Comparison of ENCODE assay signal across 8 mouse cellular contexts in the genomic region with DNA sequence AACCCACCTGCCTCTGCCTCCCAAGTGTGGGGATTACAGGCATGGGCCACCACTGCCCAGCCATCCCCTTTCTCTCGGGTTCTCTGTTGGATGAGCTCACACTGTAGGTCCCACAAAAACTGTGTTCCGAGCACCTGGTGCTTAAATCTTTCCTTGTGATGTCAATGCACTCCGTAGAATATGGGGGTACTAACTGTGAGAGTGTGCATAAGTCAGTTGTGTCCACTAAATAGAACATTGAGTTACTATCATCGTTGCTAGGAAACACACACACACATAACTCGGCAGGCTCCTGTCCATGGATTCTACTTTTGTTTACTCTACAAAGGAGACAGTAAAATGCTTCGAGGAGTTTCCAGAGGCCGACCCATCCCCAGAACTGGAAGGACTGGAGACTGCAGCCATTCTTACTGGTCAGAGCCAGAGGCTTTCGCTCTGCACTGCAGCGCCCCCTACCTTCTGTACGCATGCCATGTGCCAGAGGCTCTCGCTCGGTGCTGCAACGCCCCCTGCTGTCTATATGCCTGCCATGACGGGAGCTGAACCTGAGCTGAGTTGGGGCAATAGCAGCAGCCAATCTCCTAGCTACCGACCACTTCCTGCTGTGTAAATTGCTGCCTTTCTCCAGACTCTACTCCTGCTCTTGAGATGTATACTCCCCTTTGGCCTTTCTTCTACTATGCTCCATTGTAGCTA. TPM values are rescaled to one million over a fixed set of nuclear protein-coding genes. Genes with fewer than 3 reads are reported as not detected.
DNase-seq lines count a peak whose midpoint lies in the region; ATAC-seq and TF ChIP-seq lines count a peak whose summit lies in the region.

No protein-coding gene starts in this region.

- peak; percentile 83 for ATAC-seq in forebrain, embryonic 12.5 days (ENCODE audit: low FRiP score)
- peak; percentile 93 for ATAC-seq in heart, postnatal 0 days (ENCODE audit: insufficient read depth, low read depth)
- ATAC-seq in liver, embryonic 15.5 days (ENCODE audit: insufficient read depth) = peak; percentile 69
- ATAC-seq in neural tube, embryonic 12.5 days (ENCODE audit: low FRiP score, low read depth) = peak; percentile 77
- peak; percentile 92 for ATAC-seq in stomach, postnatal 0 days (ENCODE audit: low FRiP score, low TSS enrichment)

- TF ChIP-seq POLR2A in CH12.LX (IDR thresholded peaks at IDR 0.05; ENCODE audit: low read depth, low read length) = peak; percentile 37

- no peak overlapping the region; the same call in 1 of the 2 replicates for H3K4me2 ChIP-seq in CH12.LX (ENCODE audit: insufficient read depth, low read depth, poor library complexity, severe bottlenecking)
- no peak overlapping the region for H3K4me2 ChIP-seq in forebrain, embryonic 12.5 days
- H3K4me2 ChIP-seq in heart, postnatal 0 days (ENCODE audit: low read depth, low read length) = no peak overlapping the region
- no peak overlapping the region for H3K4me2 ChIP-seq in liver, embryonic 15.5 days
- H3K4me2 ChIP-seq in neural tube, embryonic 12.5 days (replicated peaks) = no peak overlapping the region
- no peak overlapping the region for H3K4me2 ChIP-seq in stomach, postnatal 0 days (replicated peaks; ENCODE audit: low read depth)

- H3K9ac ChIP-seq in CH12.LX (ENCODE audit: insufficient read depth, low read depth) = 0 out of 2 replicates have a peak overlapping the region, but pooled peaks have one; percentile 8
- no peak overlapping the region for H3K9ac ChIP-seq in forebrain, embryonic 12.5 days
- H3K9ac ChIP-seq in heart, postnatal 0 days (replicated peaks; ENCODE audit: low read depth, low read length) = no peak overlapping the region
- H3K9ac ChIP-seq in liver, embryonic 15.5 days = no peak overlapping the region
- no peak overlapping the region for H3K9ac ChIP-seq in neural tube, embryonic 12.5 days
- no peak overlapping the region; the same call in 1 of the 2 replicates for H3K9ac ChIP-seq in stomach, postnatal 0 days (ENCODE audit: low read length)

- no peaks in the 10 kb centered on the region for H3K79me2 ChIP-seq in CH12.LX (replicated peaks; ENCODE audit: control insufficient read depth, extremely low read depth, insufficient read depth, poor library complexity, severe bottlenecking)

- peaks cover 6 to 14% of the 10 kb centered on the region in 2 experiments for H3K36me3 ChIP-seq in CH12.LX (replicated peaks in 1 of 2; ENCODE audit: control insufficient read depth in 1 of 2, insufficient read depth in 1 of 2, low read length in 1 of 2)
- peaks cover 11% of the 10 kb centered on the region for H3K36me3 ChIP-seq in forebrain, embryonic 12.5 days (replicated peaks)
- H3K36me3 ChIP-seq in heart, postnatal 0 days (replicated peaks; ENCODE audit: control insufficient read depth, insufficient read depth, low read length) = 0 out of 2 replicates have a peak, but pooled peaks cover 8% of the 10 kb centered on the region
- H3K36me3 ChIP-seq in liver, embryonic 15.5 days (replicated peaks) = 0 out of 2 replicates have a peak, but pooled peaks cover 3% of the 10 kb centered on the region
- H3K36me3 ChIP-seq in neural tube, embryonic 12.5 days = peaks cover 10% of the 10 kb centered on the region
- no peaks in the 10 kb centered on the region; the same call in 1 of the 2 replicates for H3K36me3 ChIP-seq in stomach, postnatal 0 days (ENCODE audit: control insufficient read depth, insufficient read depth, low read length)

- no peaks in the 10 kb centered on the region for H3K27me3 ChIP-seq in CH12.LX (replicated peaks)
- H3K27me3 ChIP-seq in forebrain, embryonic 12.5 days = no peaks in the 10 kb centered on the region; the same call in 1 of the 2 replicates
- no peaks in the 10 kb centered on the region for H3K27me3 ChIP-seq in heart, postnatal 0 days (ENCODE audit: control insufficient read depth, insufficient read depth, low read length)
- H3K27me3 ChIP-seq in liver, embryonic 15.5 days = peaks cover 8% of the 10 kb centered on the region; the same call in 1 of the 2 replicates
- H3K27me3 ChIP-seq in neural tube, embryonic 12.5 days (replicated peaks) = no peaks in the 10 kb centered on the region
- H3K27me3 ChIP-seq in stomach, postnatal 0 days (ENCODE audit: control insufficient read depth, insufficient read depth, low read length) = no peaks in the 10 kb centered on the region

- peak; percentile 29; the same call in 1 of the 2 replicates for TF ChIP-seq EP300 in CH12.LX (IDR thresholded peaks at IDR 0.05; ENCODE audit: low read length)
- no peak for TF ChIP-seq EP300 in heart, postnatal 0 days (IDR thresholded peaks at IDR 0.05; ENCODE audit: low read depth)
- no peak for TF ChIP-seq EP300 in stomach, postnatal 0 days (optimal IDR thresholded peaks at IDR 0.05)

- TF ChIP-seq CTCF in CH12.LX (conservative IDR thresholded peaks at IDR 0.05 in 1 of 2, IDR thresholded peaks at IDR 0.05 in 1 of 2; ENCODE audit: low read depth in 2 of 2, low read length in 2 of 2) = peak; percentile 99 to 100
- TF ChIP-seq CTCF in heart, postnatal 0 days (IDR thresholded peaks at IDR 0.05; ENCODE audit: low read depth) = peak; percentile 100
- peak; percentile 100 for TF ChIP-seq CTCF in stomach, postnatal 0 days (IDR thresholded peaks at IDR 0.05; ENCODE audit: low read depth)

- no peak overlapping the region for H3K27ac ChIP-seq in CH12.LX (ENCODE audit: insufficient read depth, low read depth)
- no peak overlapping the region for H3K27ac ChIP-seq in forebrain, embryonic 12.5 days
- H3K27ac ChIP-seq in heart, postnatal 0 days (ENCODE audit: low read depth) = no peak overlapping the region
- H3K27ac ChIP-seq in liver, embryonic 15.5 days (replicated peaks) = no peak overlapping the region
- no peak overlapping the region for H3K27ac ChIP-seq in neural tube, embryonic 12.5 days
- H3K27ac ChIP-seq in stomach, postnatal 0 days (replicated peaks) = no peak overlapping the region

- TF ChIP-seq RAD21 in CH12.LX (IDR thresholded peaks at IDR 0.05; ENCODE audit: low read depth, low read length) = no peak; the same call in none of the 2 replicates

- peak; percentile 98 for DNase-seq in CH12.LX (ENCODE audit: extremely low read depth)
- peak; percentile 89 for DNase-seq in c-Kit-positive CD71-positive TER-119-negative erythroid progenitor cells, embryonic 14.5 days (ENCODE audit: low read depth)
- DNase-seq in heart, postnatal 0 days (ENCODE audit: low spot score) = peak; percentile 88
- DNase-seq in kidney, postnatal 36 days = peak; percentile 93 to 99
- DNase-seq in stomach, postnatal 0 days (ENCODE audit: low spot score) = peak; percentile 96

- 32% methylated on average over 15 of the region's 15 CpGs for WGBS in forebrain, embryonic 12.5 days
- WGBS in heart, postnatal 0 days = 23% methylated on average over 15 of the region's 15 CpGs
- WGBS in liver, embryonic 15.5 days (ENCODE audit: insufficient replicate concordance) = 22% methylated on average over 15 of the region's 15 CpGs
- WGBS in neural tube, embryonic 12.5 days = 24% methylated on average over 15 of the region's 15 CpGs
- 17% methylated on average over 15 of the region's 15 CpGs for WGBS in stomach, postnatal 0 days

- dilution Hi-C loops in CH12.LX (cut with MboI; ENCODE audit: extremely low pct_ligation_motif_present, extremely low pct_unique_long_range_greater_than_20kb, low sequenced_read_pairs) = no loop called here

- H3K4me1 ChIP-seq in CH12.LX (ENCODE audit: control insufficient read depth in 1 of 2, insufficient read depth in 2 of 2) = peaks cover 0 to 9% of the 10 kb centered on the region in 2 experiments; a peak in 2 of 4 replicates
- peaks cover 8% of the 10 kb centered on the region for H3K4me1 ChIP-seq in forebrain, embryonic 12.5 days
- no peaks in the 10 kb centered on the region for H3K4me1 ChIP-seq in heart, postnatal 0 days (ENCODE audit: control insufficient read depth, insufficient read depth)
- 0 out of 2 replicates have a peak, but pooled peaks cover 5% of the 10 kb centered on the region for H3K4me1 ChIP-seq in liver, embryonic 15.5 days (replicated peaks)
- H3K4me1 ChIP-seq in neural tube, embryonic 12.5 days = peaks cover 5% of the 10 kb centered on the region; the same call in 1 of the 2 replicates
- H3K4me1 ChIP-seq in stomach, postnatal 0 days (replicated peaks; ENCODE audit: control insufficient read depth, insufficient read depth) = no peaks in the 10 kb centered on the region

- no peaks in the 10 kb centered on the region for H3K9me3 ChIP-seq in CH12.LX (replicated peaks; ENCODE audit: low read length)
- no peaks in the 10 kb centered on the region for H3K9me3 ChIP-seq in forebrain, embryonic 12.5 days
- H3K9me3 ChIP-seq in heart, postnatal 0 days (replicated peaks; ENCODE audit: control insufficient read depth, low read length) = no peaks in the 10 kb centered on the region
- no peaks in the 10 kb centered on the region for H3K9me3 ChIP-seq in liver, embryonic 15.5 days (replicated peaks)
- no peaks in the 10 kb centered on the region for H3K9me3 ChIP-seq in neural tube, embryonic 12.5 days
- no peaks in the 10 kb centered on the region for H3K9me3 ChIP-seq in stomach, postnatal 0 days (ENCODE audit: control insufficient read depth, low read length)

- H3K4me3 ChIP-seq in CH12.LX (replicated peaks in 1 of 3; ENCODE audit: low read depth in 2 of 3, low read length in 2 of 3, poor library complexity in 1 of 3) = no peak overlapping the region
- no peak overlapping the region for H3K4me3 ChIP-seq in forebrain, embryonic 12.5 days (replicated peaks)
- H3K4me3 ChIP-seq in heart, postnatal 0 days (ENCODE audit: low read depth, low read length) = no peak overlapping the region
- H3K4me3 ChIP-seq in liver, embryonic 15.5 days (replicated peaks) = no peak overlapping the region
- no peak overlapping the region for H3K4me3 ChIP-seq in neural tube, embryonic 12.5 days
- H3K4me3 ChIP-seq in stomach, postnatal 0 days (ENCODE audit: low read depth, low read length) = no peak overlapping the region

- in situ Hi-C loops in CH12.LX (cut with MboI; ENCODE audit: low pct_ligation_motif_present, low pct_unique_long_range_greater_than_20kb, low sequenced_read_pairs) = no loop called here

RNA-seq across cellular contexts. Expression of gene Rfng, which starts 8.1 kb away (rescaled TPM):
- total RNA-seq in CH12.LX (2012; rRNA removed) = 10.0 and 10.4 TPM in 2 replicates
- total RNA-seq in CH12.LX (2014; rRNA removed) = 3.8 and 4.3 TPM in 2 replicates
- polyA plus RNA-seq in CH12.LX (2012; ENCODE audit: insufficient read length, low read depth) = 14.2 and 17.6 TPM in 2 replicates
- 58.1 and 63.7 TPM in 2 replicates for polyA plus RNA-seq in forebrain, embryonic 12.5 days (2016; fragmentation: Nextera tagmentation; extraction: Ambion mirVana)
- total RNA-seq in heart, postnatal 0 days (2014; rRNA removed; ENCODE audit: low replicate concordance) = 14.5 and 26.4 TPM in 2 replicates
- 15.3 and 17.0 TPM in 2 replicates for polyA plus RNA-seq in heart, postnatal 0 days (2015; fragmentation: Nextera tagmentation; extraction: Ambion mirVana)
- 11.5 and 12.0 TPM in 2 replicates for polyA plus RNA-seq in liver, embryonic 15.5 days (2015; fragmentation: Nextera tagmentation; extraction: Ambion mirVana)
- polyA plus RNA-seq in neural tube, embryonic 12.5 days (2016; fragmentation: Nextera tagmentation; extraction: Ambion mirVana) = 77.2 and 81.3 TPM in 2 replicates
- polyA plus RNA-seq in stomach, postnatal 0 days (2015; fragmentation: Nextera tagmentation; extraction: Ambion mirVana) = 18.1 and 23.2 TPM in 2 replicates

RNA-seq across cellular contexts. Expression of gene Gps1, which starts 8.2 kb away (rescaled TPM):
- total RNA-seq in CH12.LX (2012; rRNA removed) (174 and 254 TPM in 2 replicates), CH12.LX (2014; rRNA removed) (184 and 188 TPM in 2 replicates)
- polyA plus RNA-seq in CH12.LX (2012; ENCODE audit: insufficient read length, low read depth) = 141 and 158 TPM in 2 replicates
- 246 and 247 TPM in 2 replicates for polyA plus RNA-seq in forebrain, embryonic 12.5 days (2016; fragmentation: Nextera tagmentation; extraction: Ambion mirVana)
- total RNA-seq in heart, postnatal 0 days (2014; rRNA removed; ENCODE audit: low replicate concordance) = 120 and 125 TPM in 2 replicates
- 94.2 and 94.4 TPM in 2 replicates for polyA plus RNA-seq in heart, postnatal 0 days (2015; fragmentation: Nextera tagmentation; extraction: Ambion mirVana)
- polyA plus RNA-seq in liver, embryonic 15.5 days (2015; fragmentation: Nextera tagmentation; extraction: Ambion mirVana) = 72.0 and 77.3 TPM in 2 replicates
- polyA plus RNA-seq in neural tube, embryonic 12.5 days (2016; fragmentation: Nextera tagmentation; extraction: Ambion mirVana) = 250 and 258 TPM in 2 replicates
- polyA plus RNA-seq in stomach, postnatal 0 days (2015; fragmentation: Nextera tagmentation; extraction: Ambion mirVana) = 94.5 and 98.6 TPM in 2 replicates

RNA-seq across cellular contexts. Expression of gene Hmga1b, which starts 13.3 kb away (rescaled TPM):
- total RNA-seq in CH12.LX (2012; rRNA removed) (167 and 203 TPM in 2 replicates), CH12.LX (2014; rRNA removed) (105 and 126 TPM in 2 replicates)
- 368 and 414 TPM in 2 replicates for polyA plus RNA-seq in CH12.LX (2012; ENCODE audit: insufficient read length, low read depth)
- polyA plus RNA-seq in forebrain, embryonic 12.5 days (2016; fragmentation: Nextera tagmentation; extraction: Ambion mirVana) = 5.2 and 6.1 TPM in 2 replicates
- total RNA-seq in heart, postnatal 0 days (2014; rRNA removed; ENCODE audit: low replicate concordance) = 0.23 and 0.76 TPM in 2 replicates
- 1.2 and 1.3 TPM in 2 replicates for polyA plus RNA-seq in heart, postnatal 0 days (2015; fragmentation: Nextera tagmentation; extraction: Ambion mirVana)
- 0.94 and 2.6 TPM in 2 replicates for polyA plus RNA-seq in liver, embryonic 15.5 days (2015; fragmentation: Nextera tagmentation; extraction: Ambion mirVana)
- polyA plus RNA-seq in neural tube, embryonic 12.5 days (2016; fragmentation: Nextera tagmentation; extraction: Ambion mirVana) = 3.6 TPM in 2 replicates
- polyA plus RNA-seq in stomach, postnatal 0 days (2015; fragmentation: Nextera tagmentation; extraction: Ambion mirVana) = 3.0 and 3.1 TPM in 2 replicates

RNA-seq across cellular contexts. Expression of gene Dus1l, which starts 20.3 kb away (rescaled TPM):
- total RNA-seq in CH12.LX (2012; rRNA removed) (120 and 164 TPM in 2 replicates), CH12.LX (2014; rRNA removed) (98.7 and 105 TPM in 2 replicates)
- polyA plus RNA-seq in CH12.LX (2012; ENCODE audit: insufficient read length, low read depth) = 155 and 165 TPM in 2 replicates
- polyA plus RNA-seq in forebrain, embryonic 12.5 days (2016; fragmentation: Nextera tagmentation; extraction: Ambion mirVana) = 67.9 and 69.6 TPM in 2 replicates
- 42.2 and 47.1 TPM in 2 replicates for total RNA-seq in heart, postnatal 0 days (2014; rRNA removed; ENCODE audit: low replicate concordance)
- 35.6 and 40.2 TPM in 2 replicates for polyA plus RNA-seq in heart, postnatal 0 days (2015; fragmentation: Nextera tagmentation; extraction: Ambion mirVana)
- polyA plus RNA-seq in liver, embryonic 15.5 days (2015; fragmentation: Nextera tagmentation; extraction: Ambion mirVana) = 58.3 and 61.3 TPM in 2 replicates
- 63.5 and 65.5 TPM in 2 replicates for polyA plus RNA-seq in neural tube, embryonic 12.5 days (2016; fragmentation: Nextera tagmentation; extraction: Ambion mirVana)
- 39.8 and 42.4 TPM in 2 replicates for polyA plus RNA-seq in stomach, postnatal 0 days (2015; fragmentation: Nextera tagmentation; extraction: Ambion mirVana)

RNA-seq across cellular contexts. Expression of gene Cbr2, which starts 44.0 kb away (rescaled TPM):
- 0.21 and 0.25 TPM in 2 replicates for total RNA-seq in CH12.LX (2012; rRNA removed)
- total RNA-seq in CH12.LX (2014; rRNA removed) = not detected in 2 replicates
- not detected in 2 replicates for polyA plus RNA-seq in CH12.LX (2012; ENCODE audit: insufficient read length, low read depth)
- 0.67 and 0.95 TPM in 2 replicates for polyA plus RNA-seq in forebrain, embryonic 12.5 days (2016; fragmentation: Nextera tagmentation; extraction: Ambion mirVana)
- total RNA-seq in heart, postnatal 0 days (2014; rRNA removed; ENCODE audit: low replicate concordance) = 12.2 and 19.1 TPM in 2 replicates
- 2.4 and 43.5 TPM in 2 replicates for polyA plus RNA-seq in heart, postnatal 0 days (2015; fragmentation: Nextera tagmentation; extraction: Ambion mirVana)
- polyA plus RNA-seq in liver, embryonic 15.5 days (2015; fragmentation: Nextera tagmentation; extraction: Ambion mirVana) = 0.37 TPM in 1 of 2 replicates, not detected in the other
- 0.95 and 1.6 TPM in 2 replicates for polyA plus RNA-seq in neural tube, embryonic 12.5 days (2016; fragmentation: Nextera tagmentation; extraction: Ambion mirVana)
- 129 and 160 TPM in 2 replicates for polyA plus RNA-seq in stomach, postnatal 0 days (2015; fragmentation: Nextera tagmentation; extraction: Ambion mirVana)

Comparison
In these comparisons a context has a peak if more than half of its experiments do, and no peak if none do; other contexts are left out.
1. RNA of gene Hmga1b, which starts 13.3 kb away (polyA plus RNA-seq): 368 to 414 TPM in CH12.LX; 5.2 to 6.1 TPM in forebrain, embryonic 12.5 days, 3.6 TPM in neural tube, embryonic 12.5 days, 3.0 to 3.1 TPM in stomach, postnatal 0 days, 0.94 to 2.6 TPM in liver, embryonic 15.5 days and 1.2 to 1.3 TPM in heart, postnatal 0 days; every median in the first group is over 10 times any median in the second.
2. Peak in every context shown above with its lines, with median percentiles within 50 percentile points of each other: DNase-seq, CTCF ChIP-seq and ATAC-seq.